Mouse (Mus musculus) hindbrain, embryonic 15.5 days (tissue): ENCODE measurements around the gene Steap4. TPM values are rescaled to one million over a fixed set of nuclear protein-coding genes. Genes with fewer than 3 reads are reported as not detected.
"Not testable (repeated sequence)": the region's sequence is repeated elsewhere in the genome, so short reads cannot be mapped to it uniquely, and the experiment has no call there.

Source experiments
- ATAC-seq: fragments of 200-750 bp; cut with Nextera tagmentation; 2 replicates; pipeline ENCODE4 v1.8.0; 2017; ENCODE audit warnings: low read depth, moderate number of reproducible peaks, moderate TSS enrichment; ENCODE audit not compliant: low FRiP score
- H3K27ac ChIP-seq: fragments of 300-500 bp; sonication (generic); replicated peaks from 2 replicates; pipeline ENCODE4 v1.5.1; 2015; ENCODE audit warnings: mild to moderate bottlenecking, inconsistent platforms
- H3K27me3 ChIP-seq: fragments of 300-500 bp; sonication (generic); 2 replicates; pipeline ENCODE4 v1.6.1; 2015; ENCODE audit warnings: control low read depth, inconsistent platforms
- H3K36me3 ChIP-seq: fragments of 300-500 bp; sonication (generic); 2 replicates; pipeline ENCODE4 v1.6.1; 2015; ENCODE audit warnings: control low read depth, inconsistent platforms
- H3K4me1 ChIP-seq: fragments of 300-500 bp; sonication (generic); replicated peaks from 2 replicates; pipeline ENCODE4 v1.6.1; 2015; ENCODE audit warnings: control low read depth, inconsistent platforms
- H3K4me2 ChIP-seq: fragments of 300-500 bp; sonication (generic); 2 replicates; pipeline ENCODE4 v1.6.1; 2015; ENCODE audit warnings: moderate library complexity, mild to moderate bottlenecking, inconsistent platforms
- H3K4me3 ChIP-seq: fragments of 300-500 bp; sonication (generic); 2 replicates; pipeline ENCODE4 v1.5.1; 2015; ENCODE audit warnings: mild to moderate bottlenecking, inconsistent platforms
- H3K9ac ChIP-seq: fragments of 300-500 bp; sonication (generic); 2 replicates; pipeline ENCODE4 v1.6.1; 2015; ENCODE audit warnings: inconsistent platforms
- H3K9me3 ChIP-seq: fragments of 300-500 bp; sonication (generic); 2 replicates; pipeline ENCODE4 v1.6.1; 2016; ENCODE audit warnings: control low read depth, inconsistent platforms
- WGBS: fragments of 180-500 bp; shearing (Covaris S2); methylation state at CpG from one replicate; pipeline ENCODE4 v1.1.7; 2015; 5-methylcytosine and 5-hydroxymethylcytosine counted together
- polyA plus RNA-seq: library from polyadenylated mRNA; unstranded; fragments of >200 nt; fragmentation: Nextera tagmentation; extraction: Ambion mirVana; gene quantifications from 2 replicates; pipeline ENCODE4 v1.2.1, GENCODE M21; 2015

Gene Steap4
- polyA plus RNA-seq, 1 experiment from 2014 or later, result 0.23 TPM

GRCm38 (mm10) chr5:7955371-7955966 lies 4.8 kb upstream of the Steap4 start:
- H3K4me3 ChIP-seq, result no peak overlapping the region
- WGBS, result 75% methylated on average over 5 of the region's 5 CpGs
- peaks cover 5% of the 10 kb centered on the region for H3K4me1 ChIP-seq
- H3K9me3 ChIP-seq, result no peaks in the 10 kb centered on the region
- H3K36me3 ChIP-seq, result no peaks in the 10 kb centered on the region
- ATAC-seq, result no peak
- H3K27me3 ChIP-seq, result no peaks in the 10 kb centered on the region
- no peak overlapping the region for H3K9ac ChIP-seq
- no peak overlapping the region for H3K4me2 ChIP-seq
- no peak overlapping the region for H3K27ac ChIP-seq

- no peaks in the 10 kb centered on the region for H3K9me3 ChIP-seq
- no peaks in the 10 kb centered on the region for H3K27me3 ChIP-seq
- no peak overlapping the region for H3K4me3 ChIP-seq
- 89% methylated on average over 4 of the region's 4 CpGs for WGBS
- no peak overlapping the region for H3K9ac ChIP-seq
- H3K4me2 ChIP-seq, result no peak overlapping the region
- ATAC-seq, result no peak
- H3K36me3 ChIP-seq, result no peaks in the 10 kb centered on the region
- H3K4me1 ChIP-seq, result peaks cover 7% of the 10 kb centered on the region
- H3K27ac ChIP-seq, result no peak overlapping the region
Measured at GRCm38 (mm10) chr5:7958061-7958460, 2.2 kb upstream of the Steap4 start.

- H3K36me3 ChIP-seq, result no peaks in the 10 kb centered on the region
- WGBS, result 89% methylated on average over 6 of the region's 6 CpGs
- no peak for ATAC-seq
Measured at GRCm38 (mm10) chr5:7959286-7959685, 971 bp upstream of the Steap4 start.

GRCm38 (mm10) chr5:7961113-7961512 lies 856 bp downstream of the Steap4 start:
- H3K27ac ChIP-seq, result no peak overlapping the region
- 86% methylated on average over 7 of the region's 7 CpGs for WGBS
- no peaks in the 10 kb centered on the region for H3K27me3 ChIP-seq
- H3K9me3 ChIP-seq, result no peaks in the 10 kb centered on the region
- no peak for ATAC-seq
- no peaks in the 10 kb centered on the region for H3K36me3 ChIP-seq
- no peak overlapping the region for H3K4me3 ChIP-seq
- H3K9ac ChIP-seq, result no peak overlapping the region
- H3K4me1 ChIP-seq, result peaks cover 7% of the 10 kb centered on the region
- no peak overlapping the region for H3K4me2 ChIP-seq

More at GRCm38 (mm10) chr5:7959286-7959685, 971 bp upstream of the Steap4 start:
- no peaks in the 10 kb centered on the region for H3K27me3 ChIP-seq
- no peak overlapping the region for H3K4me3 ChIP-seq
- H3K9ac ChIP-seq, result no peak overlapping the region
- H3K4me2 ChIP-seq, result no peak overlapping the region
- H3K4me1 ChIP-seq, result peaks cover 7% of the 10 kb centered on the region
- H3K9me3 ChIP-seq, result no peaks in the 10 kb centered on the region
- no peak overlapping the region for H3K27ac ChIP-seq

GRCm38 (mm10) chr5:7965281-7965680 lies 5.0 kb downstream of the Steap4 start:
- H3K4me1 ChIP-seq, result peaks cover 4% of the 10 kb centered on the region
- H3K27me3 ChIP-seq, result no peaks in the 10 kb centered on the region
- 27% methylated on average over 3 of the region's 3 CpGs for WGBS
- no peak overlapping the region for H3K4me2 ChIP-seq
- no peak for ATAC-seq
- no peak overlapping the region for H3K4me3 ChIP-seq
- no peaks in the 10 kb centered on the region for H3K36me3 ChIP-seq
- H3K27ac ChIP-seq, result no peak overlapping the region
- no peaks in the 10 kb centered on the region for H3K9me3 ChIP-seq
- H3K9ac ChIP-seq, result no peak overlapping the region

GRCm38 (mm10) chr5:7968152-7968551 lies 7.9 kb downstream of the Steap4 start:
- Histone ChIP-seq H3K27ac (no peak overlapping the region), H3K4me1 (no peaks in the 10 kb centered on the region), H3K4me3 (no peak overlapping the region), H3K27me3 (no peaks in the 10 kb centered on the region), H3K9ac (no peak overlapping the region), H3K4me2 (no peak overlapping the region), H3K36me3 (no peaks in the 10 kb centered on the region), H3K9me3 (no peaks in the 10 kb centered on the region)
- ATAC-seq, result no peak
- 81% methylated on average over 5 of the region's 5 CpGs for WGBS

- Histone ChIP-seq H3K9ac (no peak overlapping the region), H3K4me1 (no peaks in the 10 kb centered on the region), H3K4me2 (no peak overlapping the region), H3K27me3 (no peaks in the 10 kb centered on the region), H3K27ac (no peak overlapping the region), H3K36me3 (no peaks in the 10 kb centered on the region), H3K4me3 (no peak overlapping the region), H3K9me3 (no peaks in the 10 kb centered on the region)
- WGBS, result 81% methylated on average over 2 of the region's 2 CpGs
- no peak for ATAC-seq
Measured at GRCm38 (mm10) chr5:7972266-7972665, 12.0 kb downstream of the Steap4 start.

- 89% methylated on average over 11 of the region's 11 CpGs for WGBS
- Histone ChIP-seq H3K4me2 (no peak overlapping the region), H3K27me3 (no peaks in the 10 kb centered on the region), H3K9ac (no peak overlapping the region), H3K4me1 (no peaks in the 10 kb centered on the region), H3K27ac (no peak overlapping the region), H3K36me3 (no peaks in the 10 kb centered on the region), H3K4me3 (no peak overlapping the region), H3K9me3 (no peaks in the 10 kb centered on the region)
- no peak for ATAC-seq
Measured at GRCm38 (mm10) chr5:7974522-7975197, 14.4 kb downstream of the Steap4 start.

- no peaks in the 10 kb centered on the region for H3K9me3 ChIP-seq
- no peak overlapping the region for H3K27ac ChIP-seq
- H3K4me2 ChIP-seq, result no peak overlapping the region
- no peaks in the 10 kb centered on the region for H3K4me1 ChIP-seq
- no peaks in the 10 kb centered on the region for H3K36me3 ChIP-seq
- H3K9ac ChIP-seq, result no peak overlapping the region
- 83% methylated on average over 5 of the region's 5 CpGs for WGBS
- no peak for ATAC-seq
- H3K27me3 ChIP-seq, result no peaks in the 10 kb centered on the region
- no peak overlapping the region for H3K4me3 ChIP-seq
Measured at GRCm38 (mm10) chr5:7980586-7980985, 20.3 kb downstream of the Steap4 start.

GRCm38 (mm10) chr5:7987962-7988361 lies 27.7 kb downstream of the Steap4 start:
- H3K9ac ChIP-seq, result no peak overlapping the region
- H3K4me1 ChIP-seq, result no peaks in the 10 kb centered on the region
- H3K9me3 ChIP-seq, result no peaks in the 10 kb centered on the region
- no peaks in the 10 kb centered on the region for H3K36me3 ChIP-seq
- WGBS, result 90% methylated on average over 1 of the region's 1 CpGs
- no peak overlapping the region for H3K4me3 ChIP-seq
- H3K4me2 ChIP-seq, result no peak overlapping the region
- H3K27ac ChIP-seq, result no peak overlapping the region
- H3K27me3 ChIP-seq, result no peaks in the 10 kb centered on the region
- no peak for ATAC-seq

- ATAC-seq, result no peak
Measured at GRCm38 (mm10) chr5:7988415-7988814, 28.2 kb downstream of the Steap4 start.

GRCm38 (mm10) chr5:7991631-7992030 lies 31.4 kb downstream of the Steap4 start:
- not testable (repeated sequence) for H3K9me3 ChIP-seq, H3K4me2 ChIP-seq, H3K27ac ChIP-seq, H3K4me1 ChIP-seq, H3K9ac ChIP-seq, H3K4me3 ChIP-seq, H3K36me3 ChIP-seq, ATAC-seq, H3K27me3 ChIP-seq
- WGBS, result 75% methylated on average over 2 of the region's 2 CpGs

More at GRCm38 (mm10) chr5:7988415-7988814, 28.2 kb downstream of the Steap4 start:
- no peak overlapping the region for H3K9ac ChIP-seq
- H3K36me3 ChIP-seq, result no peaks in the 10 kb centered on the region
- no peak overlapping the region for H3K4me2 ChIP-seq
- no peaks in the 10 kb centered on the region for H3K4me1 ChIP-seq
- H3K9me3 ChIP-seq, result no peaks in the 10 kb centered on the region
- H3K27me3 ChIP-seq, result no peaks in the 10 kb centered on the region
- no peak overlapping the region for H3K4me3 ChIP-seq
- WGBS, result 93% methylated on average over 4 of the region's 4 CpGs
- H3K27ac ChIP-seq, result no peak overlapping the region

- H3K27ac ChIP-seq, result no peak overlapping the region
- no peaks in the 10 kb centered on the region for H3K9me3 ChIP-seq
- no peak overlapping the region for H3K4me2 ChIP-seq
- no peak overlapping the region for H3K9ac ChIP-seq
- no peaks in the 10 kb centered on the region for H3K36me3 ChIP-seq
- WGBS, result 74% methylated on average over 5 of the region's 5 CpGs
- no peak overlapping the region for H3K4me3 ChIP-seq
- no peak for ATAC-seq
- H3K27me3 ChIP-seq, result no peaks in the 10 kb centered on the region
- H3K4me1 ChIP-seq, result no peaks in the 10 kb centered on the region
Measured at GRCm38 (mm10) chr5:7993766-7994165, 33.5 kb downstream of the Steap4 start.
